Mouse (Mus musculus) CH12F3 (cell line): ENCODE results near the gene Lama2.

Experiments
- in situ Hi-C: fragments of 300-500 bp; cut with MboI; formaldehyde crosslinking; loops from 2 replicates; pipeline ENCODE4 v1.14.3; 2020; ENCODE audit warnings: low sequenced_read_pairs

Lama2 gene

DNA sequence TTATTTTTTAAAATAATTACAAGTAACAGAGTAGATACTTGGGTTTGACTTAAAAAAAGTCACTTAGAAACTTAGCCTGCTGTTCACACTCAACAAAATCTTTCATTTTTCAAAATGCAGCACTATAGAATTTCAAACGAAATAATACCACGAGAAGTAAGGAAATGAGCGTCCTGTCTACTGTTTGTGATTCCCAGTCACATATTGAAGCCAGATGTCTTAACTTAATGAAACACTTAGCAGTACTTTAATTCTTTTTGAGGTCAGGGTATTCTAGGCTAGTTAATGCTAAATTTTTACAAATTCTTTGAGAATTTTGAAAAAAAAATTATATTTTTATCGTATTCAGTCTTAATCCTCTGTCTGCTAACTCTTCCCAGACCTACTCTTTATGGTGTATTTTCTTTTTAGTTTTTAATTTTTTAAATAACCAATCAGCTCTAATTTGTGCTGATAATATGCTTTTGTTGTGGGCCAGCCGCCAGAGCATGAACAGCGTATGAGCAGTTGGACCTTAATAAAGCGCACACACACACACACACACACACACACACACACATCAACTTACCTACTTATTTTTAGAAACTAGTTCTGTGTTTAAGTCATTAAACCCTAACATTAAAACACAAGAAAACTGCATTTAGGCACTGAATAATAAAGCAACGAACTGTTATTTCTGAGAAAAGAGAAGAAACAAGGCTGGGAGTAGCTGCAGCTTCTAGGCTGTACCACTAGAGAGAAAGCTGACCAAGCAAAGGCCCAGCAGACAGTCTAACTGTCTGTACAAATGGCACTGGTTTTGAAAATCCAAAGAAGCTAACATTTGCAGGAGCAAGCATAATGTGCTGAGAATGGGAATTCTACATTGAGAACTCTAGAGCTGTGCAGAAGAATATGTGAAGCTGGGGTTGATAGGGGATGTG is 425.3 kb downstream of the Lama2 start:
- in situ Hi-C loops = no loop called here

DNA sequence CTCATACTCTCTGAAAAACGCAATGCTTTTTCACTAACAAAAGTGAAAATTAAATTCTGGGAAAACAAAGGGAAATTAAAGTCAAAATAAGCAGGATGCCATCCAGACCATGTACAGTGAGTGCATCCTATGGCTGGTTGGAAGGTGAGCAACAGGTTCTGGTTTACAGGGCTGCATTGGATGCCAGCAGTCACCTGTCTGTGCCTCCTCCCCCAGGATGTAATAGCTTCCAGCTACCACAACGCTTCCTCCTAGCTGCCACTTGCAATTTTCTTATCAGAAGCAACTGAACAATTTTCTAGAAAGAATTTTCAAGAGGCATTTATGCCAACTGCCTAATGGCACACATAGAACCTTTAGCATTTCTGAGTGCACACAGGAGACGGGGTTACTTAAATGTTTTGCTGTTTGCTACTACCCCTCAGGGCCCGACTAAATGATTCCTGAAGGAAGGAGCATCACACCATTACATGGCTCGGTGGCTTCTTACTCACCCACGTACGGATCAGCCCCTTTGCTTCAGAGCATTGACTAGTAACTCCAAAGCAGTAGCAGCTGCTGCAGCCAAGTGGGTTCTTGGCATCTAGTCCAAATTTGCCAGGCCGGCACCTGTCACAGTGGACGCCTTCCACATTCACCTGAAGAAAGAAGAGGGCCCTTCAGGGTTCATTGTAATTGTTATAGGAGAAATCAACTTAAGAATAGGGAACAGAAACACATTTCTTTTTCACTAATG is 430.8 kb downstream of the Lama2 start:
- in situ Hi-C loops = no loop called here

DNA sequence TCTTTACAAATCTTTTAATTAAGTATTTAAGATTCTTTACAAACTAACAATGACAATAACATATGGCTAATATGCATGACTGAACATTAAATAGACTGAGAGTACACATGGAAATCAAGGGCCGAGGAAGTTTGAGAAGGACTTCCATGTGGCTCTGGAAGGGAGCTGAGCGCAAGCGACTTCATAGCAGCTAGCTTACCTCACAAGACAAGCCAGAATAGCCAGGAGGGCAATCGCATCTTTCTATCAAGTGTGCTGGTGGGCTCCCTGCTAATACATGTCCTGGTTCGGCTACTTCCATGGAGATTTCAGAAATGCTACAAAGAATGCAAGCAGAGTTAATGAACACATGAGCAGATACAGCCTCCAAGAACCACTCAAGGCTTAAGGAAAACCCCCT is 435.4 kb downstream of the Lama2 start:
- in situ Hi-C loops = no loop called here

DNA sequence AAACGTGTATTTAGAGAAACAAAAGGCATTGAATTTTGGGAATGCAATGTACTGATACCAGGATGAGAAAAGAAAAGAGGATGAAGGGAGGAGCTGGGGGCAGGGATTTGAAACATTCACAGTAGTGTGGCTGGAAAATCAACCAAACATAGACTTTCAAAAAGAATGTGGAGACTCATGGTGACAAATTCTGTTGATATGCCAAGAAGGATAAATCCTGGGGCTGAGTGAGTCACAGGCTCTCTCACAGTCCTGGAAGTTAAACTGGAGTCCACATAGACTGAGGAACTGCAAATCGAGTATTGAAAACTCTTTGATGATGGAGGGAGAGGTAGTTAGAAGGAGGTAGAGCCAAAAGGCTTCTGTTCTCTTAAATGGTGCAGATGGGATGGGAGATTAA is 445.3 kb downstream of the Lama2 start:
- in situ Hi-C loops = no loop called here

DNA sequence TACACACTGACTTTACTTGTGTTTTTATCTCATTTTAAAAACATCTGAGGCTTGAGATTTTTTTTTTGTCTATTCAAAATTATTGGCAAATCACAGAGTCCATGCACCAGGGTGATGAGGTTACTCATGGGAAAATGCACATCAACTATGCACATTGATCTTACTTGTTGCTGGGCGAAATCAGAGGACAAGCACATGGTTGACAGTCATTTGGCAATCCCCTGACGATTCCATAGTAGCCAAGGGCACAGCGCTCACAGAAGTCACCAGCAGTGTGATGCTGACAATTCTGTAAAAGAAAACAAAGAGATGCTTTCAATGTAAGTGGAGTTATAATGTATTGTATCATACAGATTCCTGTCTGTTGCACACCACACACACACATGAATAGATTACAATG is 454.8 kb downstream of the Lama2 start:
- in situ Hi-C loops = no loop called here

DNA sequence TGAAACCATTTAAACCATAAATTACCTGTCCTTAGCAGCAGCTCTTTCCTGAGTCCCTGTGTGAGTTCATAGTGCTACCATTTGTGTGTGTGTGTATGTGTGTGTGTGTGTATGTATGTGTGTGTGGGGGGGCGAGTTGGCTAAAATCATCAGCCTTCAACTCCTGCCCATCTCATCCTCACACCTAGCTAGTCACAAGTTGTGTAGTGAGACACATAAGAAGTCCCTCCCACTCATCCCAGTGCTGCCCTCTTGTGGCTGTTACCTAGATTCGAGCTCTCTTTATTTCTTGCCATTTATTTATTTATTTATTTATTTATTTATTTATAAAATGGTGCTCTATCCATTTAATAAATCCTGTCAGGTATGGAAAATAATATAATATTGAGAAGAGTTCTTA is 457.2 kb downstream of the Lama2 start:
- in situ Hi-C loops = no loop called here

DNA sequence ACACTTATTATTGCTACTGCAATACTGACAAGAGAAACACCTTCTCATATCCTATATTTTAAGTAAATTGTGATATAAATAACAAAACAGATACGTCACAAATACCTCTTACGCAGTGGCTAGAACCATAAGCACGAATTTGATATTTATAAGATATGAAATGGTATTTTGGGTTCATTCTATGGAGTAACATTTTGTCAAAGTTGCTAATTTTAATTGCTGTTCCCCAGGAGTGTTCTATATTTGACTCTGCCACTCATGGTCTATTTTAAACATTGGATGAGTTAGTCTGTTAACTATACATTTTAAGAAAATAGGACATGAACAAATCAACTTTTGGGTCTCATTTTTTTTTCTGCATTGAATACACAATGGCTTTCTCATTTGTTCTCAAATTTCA is 469.3 kb downstream of the Lama2 start:
- in situ Hi-C loops = no loop called here

DNA sequence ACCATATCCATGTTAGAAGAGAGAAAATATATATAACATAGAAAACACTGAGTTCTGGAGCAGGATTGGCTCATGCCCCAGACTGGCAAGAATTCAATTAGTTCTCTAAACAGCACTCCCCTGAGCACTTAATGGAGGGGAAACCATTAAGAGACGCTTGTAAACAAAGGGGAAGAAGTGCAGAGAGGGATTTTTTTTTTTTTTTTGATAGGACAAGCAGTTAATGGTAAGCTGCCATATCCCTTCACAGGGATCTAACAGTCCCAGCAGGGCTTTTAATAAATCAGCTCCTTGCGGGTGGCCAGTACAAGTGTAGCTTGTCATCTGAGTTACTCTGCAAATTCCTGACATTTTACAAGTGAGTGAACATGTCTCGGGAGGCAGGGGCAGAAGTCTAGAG is 479.1 kb downstream of the Lama2 start:
- in situ Hi-C loops = no loop called here

DNA sequence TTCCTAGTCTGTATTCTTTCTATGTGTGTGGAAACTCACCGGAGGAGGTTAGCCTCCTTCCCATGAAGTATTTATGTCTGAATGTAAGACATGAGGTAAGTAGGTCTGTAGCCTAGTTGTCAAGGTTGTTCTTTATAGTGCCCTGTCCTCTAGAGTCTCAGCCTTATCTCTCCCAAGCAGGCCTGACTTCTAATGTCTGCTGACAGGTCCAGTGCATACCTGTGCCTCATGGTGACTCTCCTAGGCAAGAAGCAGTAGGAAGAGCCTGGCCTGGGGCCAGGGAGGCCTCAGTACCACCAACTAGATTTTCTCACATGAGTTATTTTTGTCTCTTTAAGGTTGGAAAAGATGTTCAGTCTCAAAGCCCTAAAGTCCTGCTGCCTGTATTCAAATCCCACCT is 483.8 kb downstream of the Lama2 start:
- in situ Hi-C loops = no loop called here

DNA sequence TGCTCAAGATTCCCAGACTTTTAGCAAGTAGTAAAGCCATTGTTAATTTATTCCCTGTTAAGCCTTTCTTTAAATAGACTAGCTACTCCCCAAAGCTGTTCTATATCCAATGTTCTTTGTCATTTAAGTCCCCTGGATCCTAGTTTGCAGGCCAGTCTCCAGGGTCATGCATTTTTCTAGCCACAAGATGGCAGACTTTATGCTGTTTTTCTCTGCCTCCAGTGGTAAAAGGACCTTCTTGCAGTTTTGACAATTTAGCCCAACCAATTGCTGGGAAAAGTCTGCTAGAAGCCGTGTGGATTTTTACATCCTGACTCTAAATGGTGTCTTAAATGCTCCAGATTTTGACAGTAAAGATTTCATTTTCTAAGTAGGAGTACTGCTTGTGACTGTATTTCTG is 486.4 kb downstream of the Lama2 start:
- in situ Hi-C loops = no loop called here

DNA sequence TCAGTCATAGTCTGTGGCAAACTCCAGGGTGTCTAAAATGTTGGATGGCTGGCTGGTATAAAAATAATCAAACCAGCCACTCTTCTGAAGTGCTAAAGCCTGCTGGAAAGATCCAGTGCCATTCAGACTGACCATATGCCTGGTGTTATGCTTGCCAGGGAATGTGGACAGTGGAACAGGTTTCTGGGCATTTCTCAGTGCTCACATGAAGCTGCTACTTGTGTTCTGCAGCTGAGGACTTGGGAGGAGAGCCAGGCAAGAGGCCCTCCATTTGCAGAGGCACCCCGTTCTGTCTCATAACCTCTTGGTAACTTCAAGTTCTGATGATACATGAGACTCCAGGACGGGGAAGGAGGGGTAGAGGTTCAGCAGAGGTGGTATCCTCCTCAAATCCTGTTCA is 492.1 kb downstream of the Lama2 start:
- in situ Hi-C loops = no loop called here

DNA sequence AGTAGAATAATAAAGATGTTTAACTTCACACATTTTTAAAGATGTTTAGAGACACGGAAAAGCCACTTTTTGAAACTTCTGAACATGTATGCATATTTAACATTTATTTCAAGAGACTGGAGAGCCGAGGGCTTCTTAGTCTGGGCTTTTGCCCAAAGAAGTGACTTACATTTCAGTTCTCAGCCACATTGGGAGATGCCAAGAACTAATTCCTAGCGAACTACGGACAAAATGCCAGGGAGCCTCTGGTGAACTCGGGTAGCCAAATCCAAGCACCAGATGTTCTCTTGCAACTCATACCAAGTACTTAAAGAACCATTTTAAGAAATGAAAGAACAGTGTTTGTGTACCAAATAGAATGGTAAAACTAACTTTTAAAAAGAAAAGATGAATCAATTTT is 495.8 kb downstream of the Lama2 start:
- in situ Hi-C loops = no loop called here

DNA sequence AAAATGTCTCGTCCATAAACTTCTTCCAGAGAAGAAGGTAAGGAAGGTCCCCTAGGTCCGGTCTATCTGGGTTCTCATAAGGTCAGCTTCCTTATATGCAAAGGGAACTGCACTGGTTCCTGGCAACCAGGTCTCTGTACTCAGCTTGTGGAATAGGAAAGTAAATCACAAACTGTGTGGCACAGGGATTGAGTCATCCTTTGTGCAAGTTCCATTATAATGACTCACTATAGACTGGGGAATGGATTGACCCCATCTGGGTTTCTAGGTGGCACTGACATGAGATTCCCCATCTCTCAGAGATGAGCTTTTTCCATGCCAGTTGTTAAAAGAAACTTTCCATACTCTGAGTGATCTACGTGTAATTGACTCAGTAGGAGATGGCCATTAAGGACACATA is 501.7 kb downstream of the Lama2 start:
- in situ Hi-C loops = no loop called here

DNA sequence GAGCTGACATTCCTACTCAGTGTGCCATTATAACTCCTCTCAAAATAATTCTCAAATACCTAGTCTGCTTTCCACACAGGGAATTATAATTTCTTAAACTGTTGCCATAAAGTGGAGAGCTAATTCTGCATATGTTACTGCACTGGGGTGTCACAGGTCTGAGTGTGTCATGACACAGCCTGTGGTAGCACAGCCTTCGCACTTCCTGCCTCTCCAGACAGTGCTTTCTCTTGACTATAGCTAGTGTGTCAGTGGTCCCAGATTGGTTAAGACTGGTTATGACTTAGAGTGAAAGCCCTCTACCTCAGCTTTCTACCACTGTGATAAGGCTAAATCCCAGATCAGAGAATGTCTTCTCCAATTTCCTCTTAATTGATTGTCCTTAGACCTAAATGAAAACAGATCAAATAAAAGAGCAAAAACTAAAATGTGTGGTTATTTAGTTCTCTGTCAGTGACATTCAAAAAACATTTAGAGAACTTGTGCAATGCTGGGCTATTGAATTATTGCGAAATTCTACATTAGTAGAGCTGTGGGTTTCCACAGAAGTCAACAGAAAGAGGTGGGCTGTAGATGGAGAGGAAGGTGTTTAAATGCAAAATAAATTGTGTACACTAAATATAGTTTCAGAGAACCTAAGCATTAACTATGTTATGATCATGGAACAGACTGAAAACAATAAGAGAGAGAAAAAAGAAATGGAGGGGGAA is 502.5 kb downstream of the Lama2 start:
- in situ Hi-C loops = no loop called here

DNA sequence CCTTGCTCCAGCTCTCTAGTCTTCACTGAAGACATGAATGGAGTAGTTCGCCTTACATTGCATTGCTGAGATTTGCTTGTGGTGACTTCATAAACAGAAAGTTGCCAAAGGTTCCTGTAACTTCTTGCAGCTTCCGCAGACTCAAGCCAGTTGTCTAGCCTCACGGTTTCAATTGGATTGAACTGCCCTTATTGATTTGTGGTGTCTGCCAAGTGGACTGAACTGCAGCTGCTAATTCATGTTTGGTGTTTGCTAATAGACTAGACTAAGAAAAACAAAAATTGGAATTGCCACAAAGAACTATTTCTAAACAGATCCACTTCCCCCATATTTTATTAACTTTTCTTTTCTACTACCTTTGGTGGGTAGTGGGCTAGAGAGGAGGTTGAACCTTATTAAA is 505.4 kb downstream of the Lama2 start:
- in situ Hi-C loops = no loop called here

DNA sequence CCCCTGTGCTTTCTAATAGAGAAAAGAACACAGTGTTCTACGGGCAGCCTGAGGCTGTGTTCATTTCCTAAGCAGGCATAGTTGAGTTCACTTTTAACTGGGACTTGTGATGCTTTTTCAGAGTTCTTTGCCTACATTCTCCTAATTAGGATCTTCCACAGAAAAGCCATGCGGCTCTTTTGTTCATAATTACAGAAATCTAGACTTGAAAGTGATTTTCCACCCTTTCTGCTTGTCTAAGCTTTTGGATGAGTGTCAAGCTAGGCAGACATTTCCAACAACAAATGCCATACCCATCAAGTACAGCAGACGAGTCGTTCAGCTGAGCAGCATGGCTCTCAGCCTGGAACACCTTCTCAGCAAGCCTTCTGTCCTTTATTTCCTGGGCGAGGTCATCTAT is 515.7 kb downstream of the Lama2 start:
- in situ Hi-C loops = no loop called here

DNA sequence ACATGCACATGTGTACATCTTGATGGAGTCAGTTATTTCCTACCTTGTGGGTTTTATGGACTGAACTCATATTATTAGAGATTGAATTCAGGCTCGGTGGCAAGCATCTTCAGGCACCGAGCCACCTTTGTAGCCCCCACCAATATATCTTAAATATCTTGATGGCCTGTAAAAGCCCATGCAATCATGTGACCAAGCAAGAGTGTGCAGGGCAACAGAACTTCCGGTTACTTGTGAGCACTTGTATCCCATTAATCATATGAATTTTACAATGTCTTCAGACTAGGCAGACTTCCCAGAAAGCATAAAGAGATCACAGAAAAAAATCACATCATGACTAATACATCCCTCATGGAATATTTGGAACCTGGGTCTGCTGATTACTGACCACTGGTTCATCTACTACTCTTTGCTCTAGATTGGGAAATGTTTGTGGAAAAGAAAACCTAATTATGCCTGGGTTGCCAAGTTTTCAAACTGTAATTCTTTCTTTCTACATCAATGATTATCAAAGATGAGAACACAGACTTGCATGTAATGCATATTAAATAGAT is 517.7 kb downstream of the Lama2 start:
- in situ Hi-C loops = no loop called here

DNA sequence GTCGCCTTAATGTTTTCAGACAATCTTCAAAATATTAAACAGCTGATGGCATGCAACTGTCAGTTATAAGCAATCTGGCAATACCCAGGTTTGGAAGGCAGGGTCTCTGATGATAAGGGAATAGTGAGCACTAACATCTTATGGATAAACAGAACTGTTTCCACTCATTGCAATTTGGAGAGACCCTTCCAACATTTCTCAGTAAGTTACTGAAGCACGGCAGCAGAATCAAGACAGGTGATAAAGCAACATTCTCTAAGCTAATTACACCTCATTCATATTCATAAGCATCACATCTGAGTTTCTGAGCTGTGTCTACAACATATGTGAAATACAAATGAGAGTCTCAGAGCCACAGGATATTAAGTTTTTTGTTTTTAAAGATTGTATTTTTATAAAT is 542.4 kb downstream of the Lama2 start:
- in situ Hi-C loops = no loop called here

DNA sequence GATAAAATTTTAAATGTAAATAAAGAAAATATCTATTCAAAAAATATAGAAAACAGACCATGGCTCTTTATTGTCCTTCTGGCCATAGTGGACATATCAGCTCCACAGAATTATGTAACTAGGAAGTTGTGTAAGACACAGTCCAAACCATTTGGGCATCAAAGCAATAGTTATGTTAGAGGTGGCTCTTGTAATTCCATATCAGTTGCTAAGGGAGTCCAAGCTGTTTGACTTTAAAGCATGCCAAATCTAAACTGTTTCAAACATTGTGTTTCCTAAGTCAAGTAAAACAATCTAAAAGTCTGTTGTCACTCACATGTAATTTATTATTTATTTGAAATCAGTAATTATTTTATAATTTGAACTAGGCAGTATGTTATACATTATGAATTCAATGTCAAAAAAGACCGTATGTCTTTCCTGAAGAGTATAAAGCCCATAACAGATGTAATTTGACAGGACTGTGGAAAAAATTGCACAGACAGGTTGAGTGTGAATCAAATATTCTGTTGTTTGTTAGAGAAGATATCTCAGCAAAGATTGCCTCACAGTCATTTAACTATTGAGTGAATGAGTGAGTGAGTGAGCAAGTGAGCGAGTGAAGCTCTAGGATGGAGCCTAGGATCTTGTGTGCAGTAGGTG is 550.6 kb downstream of the Lama2 start:
- in situ Hi-C loops = no loop called here

DNA sequence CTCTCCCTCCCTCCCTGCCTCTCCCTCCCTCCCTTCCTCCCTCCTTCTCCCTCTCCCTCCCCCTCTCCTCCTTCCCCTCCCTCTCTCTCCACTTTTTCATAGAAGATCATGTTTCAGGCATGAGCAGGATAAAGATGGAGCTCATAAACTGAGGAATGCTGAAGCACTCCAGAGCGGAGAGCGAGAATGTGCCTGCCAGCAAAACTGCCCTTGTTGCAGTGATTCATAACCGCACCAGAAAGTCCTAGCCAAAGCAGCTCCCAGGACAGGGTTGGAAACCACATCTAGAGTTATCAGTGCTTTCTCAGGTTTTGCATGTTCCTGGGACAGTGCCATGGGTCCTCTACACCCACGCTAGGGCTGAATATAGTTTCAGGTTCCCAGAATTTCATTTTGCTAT is 555.9 kb downstream of the Lama2 start:
- in situ Hi-C loops = no loop called here

DNA sequence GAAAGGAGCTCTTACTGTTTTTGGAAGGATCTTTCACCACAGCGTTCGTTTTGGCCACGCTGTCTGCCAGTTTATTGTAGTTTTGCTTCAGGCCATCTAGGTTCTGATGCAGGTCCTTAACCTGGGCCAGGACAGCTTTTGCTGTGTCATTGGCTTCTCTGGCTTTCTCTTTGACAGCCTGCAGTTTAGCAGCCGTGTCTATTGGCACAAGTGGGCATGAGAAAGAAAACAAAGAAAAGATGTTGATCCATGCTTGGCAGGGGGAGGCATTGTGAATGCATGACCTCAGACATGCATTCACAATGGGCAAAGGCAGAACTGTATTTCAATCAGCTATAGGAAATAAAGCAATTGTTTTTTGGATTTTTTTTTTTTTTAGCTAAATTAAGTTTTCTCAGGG is 565.1 kb downstream of the Lama2 start:
- in situ Hi-C loops = no loop called here
